Mouse (Mus musculus): ENCODE data around the gene Olfr656.

GRCm38 (mm10) chr7:104646841-104647482, 33.2 kb downstream of the Olfr656 start, which contains the start of gene Olfr658:
- TF ChIP-seq CTCF (IDR thresholded peaks at IDR 0.05; ENCODE audit: insufficient read depth, low read depth, low read length) (no peak), POLR2A (IDR thresholded peaks at IDR 0.05; ENCODE audit: insufficient read depth, low read depth, low read length) (no peak)
